Mouse (Mus musculus) adrenal gland, postnatal 10 days (tissue): Measurements from ENCODE around the gene Dop1a. TPM values are rescaled to one million over a fixed set of nuclear protein-coding genes. Genes with fewer than 3 reads are reported as not detected.

Experiments used
- DNase-seq: peaks from one replicate; pipeline ENCODE4 v3.0.0; 2021; ENCODE audit warnings: mixed read lengths
- total RNA-seq, 2 experiments: library from RNA; stranded (reverse); gene quantifications; 2 replicates each; pipeline ENCODE4 v1.2.3; 2021

The Dop1a gene
- total RNA-seq, 2 experiments from 2014 or later = 22.9 to 32.9 TPM

DNA sequence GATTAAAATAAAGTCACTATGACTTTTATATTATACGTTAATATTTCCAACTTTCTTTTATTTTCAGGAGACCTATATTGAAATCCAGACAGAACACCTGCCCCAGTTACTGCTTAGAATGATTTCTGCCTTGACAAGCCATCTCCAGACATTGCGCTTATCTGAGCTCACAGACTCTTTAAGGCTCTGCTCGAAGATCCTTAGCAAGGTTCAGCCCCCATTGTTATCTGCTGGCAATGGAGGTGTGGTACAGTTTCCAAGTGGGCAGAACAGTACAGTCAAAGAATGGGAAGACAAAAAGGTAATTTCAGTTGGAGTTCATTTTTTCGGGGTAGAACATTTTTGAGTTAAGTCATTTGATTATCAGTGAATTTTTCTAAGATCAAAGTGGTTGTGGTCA, 40.5 kb downstream of the Dop1a start:
- DNase-seq = no peak

DNA sequence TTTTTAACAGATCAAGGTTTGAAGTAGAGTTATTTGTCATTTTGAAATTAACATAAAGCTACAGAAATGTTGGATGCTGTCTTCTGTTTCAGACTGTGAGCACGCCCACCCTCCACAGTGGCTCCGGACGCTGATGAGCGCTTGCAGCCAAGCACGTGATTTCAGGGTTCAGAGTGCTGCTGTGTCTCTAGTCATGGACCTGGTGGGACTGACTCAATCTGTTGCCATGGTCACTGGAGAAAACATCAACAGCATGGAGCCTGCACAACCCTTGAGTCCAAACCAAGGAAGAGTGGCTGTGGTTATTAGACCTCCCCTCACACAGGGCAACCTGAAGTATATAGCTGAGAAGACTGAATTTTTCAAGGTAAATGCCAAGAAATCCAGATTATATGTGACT, 46.8 kb downstream of the Dop1a start:
- no peak for DNase-seq

DNA sequence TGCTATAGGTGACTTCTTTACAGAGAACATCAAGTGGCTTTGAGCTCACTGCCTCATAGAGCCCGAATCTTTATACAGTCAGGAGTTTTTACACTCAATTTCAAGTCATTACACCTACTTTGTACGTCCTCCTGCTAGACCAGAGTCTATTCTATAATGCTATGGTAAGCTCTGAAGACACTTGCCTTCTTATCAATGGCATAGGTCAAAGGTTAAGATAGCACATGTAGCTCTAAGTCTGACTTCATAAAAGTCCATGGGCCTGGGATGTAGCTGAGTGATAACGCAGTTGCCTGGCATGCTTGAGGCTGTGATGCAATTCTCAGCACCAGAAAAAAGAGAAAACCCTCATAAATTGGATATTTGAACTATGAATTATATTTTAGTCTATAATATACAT, 47.4 kb downstream of the Dop1a start:
- no peak for DNase-seq

- no peak for DNase-seq
Measured at GRCm38 (mm10) chr9:86514798-86515197, 47.8 kb downstream of the Dop1a start.

- DNase-seq = no peak
Measured at GRCm38 (mm10) chr9:86522335-86522734, 55.4 kb downstream of the Dop1a start.

DNA sequence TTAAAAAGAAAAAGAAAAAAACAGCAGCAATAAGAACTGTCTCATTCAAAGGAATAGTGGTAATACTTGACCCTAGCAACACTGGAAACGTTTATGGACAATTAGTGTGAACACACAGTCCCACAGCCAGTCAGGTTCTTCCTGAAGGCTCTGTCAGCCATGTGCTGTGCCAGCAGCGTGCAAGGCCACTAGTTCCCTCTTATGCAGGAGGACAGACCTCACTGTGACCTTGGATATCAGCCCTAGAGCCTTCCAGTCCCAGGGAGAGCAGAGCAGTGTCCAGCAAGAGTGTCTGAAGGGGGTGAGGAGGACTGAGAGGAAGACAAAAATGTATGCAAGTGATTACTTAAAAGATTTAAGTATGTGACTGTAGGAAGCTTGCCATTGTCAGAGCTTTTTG, 58.6 kb downstream of the Dop1a start:
- peak; percentile 54 for DNase-seq

DNA sequence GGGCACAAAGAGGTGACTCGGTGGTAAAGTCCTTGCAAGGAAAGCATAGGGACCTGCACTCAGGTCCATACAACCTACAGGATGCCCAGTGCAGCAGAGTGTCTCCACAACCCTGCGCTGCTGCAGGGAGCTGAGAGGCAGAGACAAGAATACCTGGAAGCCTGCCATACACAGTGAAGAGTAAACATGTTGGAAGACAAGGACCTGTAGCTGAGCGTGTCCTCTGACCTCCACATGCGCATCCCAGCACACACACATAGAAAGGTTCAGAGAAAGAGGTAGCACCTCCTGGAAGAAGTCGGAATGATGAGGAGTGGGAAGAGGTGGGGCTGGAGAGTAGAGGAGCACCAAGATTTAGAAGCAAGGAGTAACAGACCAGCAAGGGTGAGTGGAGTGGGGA, 67.1 kb downstream of the Dop1a start:
- DNase-seq = no peak

DNA sequence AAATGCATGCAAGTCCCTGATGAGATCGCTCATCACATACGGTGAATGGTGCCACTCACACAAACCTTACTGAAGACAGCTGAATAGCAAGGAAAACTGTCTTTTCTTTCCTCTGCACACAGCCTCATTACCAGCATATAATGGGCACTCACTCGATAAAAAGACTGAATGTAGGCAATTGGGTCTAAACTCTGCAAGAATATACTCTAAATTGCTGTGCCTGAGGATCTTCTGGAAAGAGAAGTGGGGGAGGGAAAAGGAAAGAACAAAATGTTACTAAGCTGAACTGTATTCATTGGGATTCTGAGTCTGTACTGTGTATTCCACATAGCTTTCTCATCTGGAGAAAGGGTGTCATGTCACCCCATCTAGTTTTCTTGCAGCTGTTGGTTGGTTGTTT, 76.5 kb downstream of the Dop1a start:
- no peak for DNase-seq

- DNase-seq = no peak
Measured at GRCm38 (mm10) chr9:86544559-86544958, 77.6 kb downstream of the Dop1a start.

GRCm38 (mm10) chr9:86549637-86550162, 82.7 kb downstream of the Dop1a start:
- no peak for DNase-seq

GRCm38 (mm10) chr9:86550717-86551116, 83.8 kb downstream of the Dop1a start:
- DNase-seq = no peak

DNA sequence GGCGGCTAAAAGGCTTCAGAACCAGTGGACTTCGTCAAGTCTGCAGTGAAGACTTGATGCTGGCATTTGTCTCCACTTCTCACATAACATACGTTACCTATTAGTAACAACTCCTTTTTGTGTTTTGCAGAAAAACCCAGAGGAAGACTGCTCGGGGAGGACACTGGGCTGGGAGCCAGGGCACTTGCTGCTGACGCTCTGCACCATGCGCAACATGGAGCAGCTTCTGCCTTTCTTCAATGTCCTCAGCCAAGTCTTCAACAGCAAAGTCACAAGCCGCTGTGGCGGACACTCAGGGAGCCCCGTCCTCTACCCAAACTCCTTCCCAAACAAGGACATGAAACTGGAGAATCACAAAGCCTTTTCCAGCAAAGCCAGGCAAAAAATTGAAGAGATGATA, 86.9 kb downstream of the Dop1a start:
- DNase-seq = no peak

GRCm38 (mm10) chr9:86554641-86555040, 87.7 kb downstream of the Dop1a start:
- no peak for DNase-seq

DNA sequence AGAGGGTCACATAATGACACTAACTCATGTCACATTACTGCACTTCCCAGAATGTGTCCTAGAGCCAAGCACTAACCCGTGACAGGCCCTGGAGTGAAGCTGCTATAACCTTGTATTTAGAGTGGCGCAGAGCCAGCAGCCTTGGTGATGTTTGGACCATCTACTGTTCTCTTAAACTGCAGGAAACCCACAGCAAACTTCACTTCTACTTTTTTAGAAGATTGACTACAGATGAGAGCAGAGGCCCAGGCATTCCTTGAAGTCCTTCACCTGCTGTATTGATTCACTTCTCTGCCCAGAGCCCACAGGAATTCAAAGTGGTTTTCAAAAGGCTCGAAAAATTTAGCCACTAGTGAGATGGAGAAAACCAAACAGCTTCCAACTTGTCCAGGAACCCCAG, 93.6 kb downstream of the Dop1a start:
- peak; percentile 75 for DNase-seq

DNA sequence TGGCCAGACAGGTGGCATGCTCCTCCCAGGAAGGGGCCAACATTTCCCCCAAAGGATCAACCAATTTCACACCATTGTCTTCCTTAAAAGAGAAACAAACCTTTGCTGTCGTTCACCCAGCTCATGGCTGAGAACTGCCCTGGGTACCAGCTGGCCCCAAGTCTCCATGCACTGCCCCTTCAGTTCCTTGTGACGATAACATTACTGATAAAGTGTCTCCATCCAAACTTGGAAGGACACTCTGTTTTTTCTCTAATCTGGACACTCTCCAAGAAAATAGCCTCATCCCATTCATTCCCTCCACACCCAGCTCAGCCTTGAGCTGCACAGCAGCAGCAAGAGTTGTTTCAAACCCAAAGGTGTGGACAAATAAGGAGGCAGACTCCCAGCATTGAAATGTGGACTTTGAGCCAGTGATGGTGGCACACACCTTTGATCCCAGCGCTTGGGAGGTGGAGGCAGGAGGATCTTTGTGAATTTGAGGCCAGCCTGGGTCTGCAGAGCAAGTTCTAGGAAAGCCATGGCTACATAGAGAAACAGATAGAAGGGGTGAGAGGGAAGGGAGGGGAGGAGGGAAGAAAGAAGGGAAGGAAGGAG, 102.5 kb downstream of the Dop1a start:
- no peak for DNase-seq

- DNase-seq = no peak
Measured at GRCm38 (mm10) chr9:86570261-86570890, 103.4 kb downstream of the Dop1a start.

- DNase-seq = no peak
Measured at GRCm38 (mm10) chr9:86570946-86571345, 104.0 kb downstream of the Dop1a start.

GRCm38 (mm10) chr9:86571540-86572135, 104.7 kb downstream of the Dop1a start, which contains the start of the genes Pgm3 and Rwdd2a:
Pgm3 (minus strand) TSS chr9:86571842.
Rwdd2a (plus strand) TSS chr9:86571991.
- DNase-seq = peak; percentile 99

DNA sequence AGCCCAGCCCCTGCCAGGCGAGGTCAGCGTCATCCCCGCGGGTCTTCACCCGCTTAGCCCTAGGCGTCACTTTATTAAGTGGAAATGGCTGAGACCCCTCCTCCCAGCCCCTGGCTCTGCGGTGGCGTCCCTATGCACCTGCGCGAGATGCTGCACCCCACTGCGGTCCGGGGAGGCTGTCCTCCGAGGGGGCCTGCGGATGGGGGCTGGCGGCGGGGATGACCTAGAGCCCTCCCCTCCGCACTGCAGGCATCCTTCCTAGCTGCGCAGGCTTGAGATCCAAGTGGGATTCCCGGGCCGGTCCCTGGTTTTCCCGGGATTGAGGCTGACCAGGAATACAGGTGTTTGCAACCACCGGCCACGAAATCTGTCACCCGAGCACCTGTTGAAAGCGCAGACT, 105.2 kb downstream of the Dop1a start:
- DNase-seq = no peak

DNA sequence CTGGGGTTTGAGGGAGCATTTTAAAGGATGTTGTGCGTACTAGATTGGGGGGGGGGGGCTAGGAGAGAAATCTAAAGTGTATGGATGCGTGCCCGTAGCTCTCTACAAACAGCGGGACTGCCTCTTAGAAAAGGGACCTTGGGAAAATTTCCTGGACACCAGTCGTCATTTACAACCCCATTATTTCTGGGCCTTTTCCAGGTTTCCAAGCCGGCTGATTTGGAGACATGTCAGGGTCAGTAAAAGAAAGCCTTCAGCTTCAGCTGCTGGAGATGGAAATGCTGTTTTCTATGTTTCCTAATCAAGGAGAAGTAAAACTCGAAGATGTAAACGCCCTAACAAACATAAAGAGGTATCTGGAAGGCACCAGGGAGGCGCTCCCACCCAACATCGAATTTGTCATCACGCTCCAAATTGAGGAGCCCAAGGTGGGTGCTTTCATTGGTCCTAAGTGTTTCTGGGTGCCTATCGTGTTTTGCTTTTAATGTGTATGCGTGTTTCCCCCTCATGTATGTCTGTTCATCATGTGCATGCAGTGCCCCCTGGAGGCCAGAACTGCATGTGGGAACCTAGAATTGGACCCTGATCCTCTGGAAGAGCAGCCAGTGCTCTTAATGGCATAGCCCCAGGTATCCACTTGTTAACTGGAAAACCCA, 105.8 kb downstream of the Dop1a start:
- DNase-seq = peak; percentile 86

- DNase-seq = no peak
Measured at GRCm38 (mm10) chr9:86573616-86574303, 106.8 kb downstream of the Dop1a start.

DNA sequence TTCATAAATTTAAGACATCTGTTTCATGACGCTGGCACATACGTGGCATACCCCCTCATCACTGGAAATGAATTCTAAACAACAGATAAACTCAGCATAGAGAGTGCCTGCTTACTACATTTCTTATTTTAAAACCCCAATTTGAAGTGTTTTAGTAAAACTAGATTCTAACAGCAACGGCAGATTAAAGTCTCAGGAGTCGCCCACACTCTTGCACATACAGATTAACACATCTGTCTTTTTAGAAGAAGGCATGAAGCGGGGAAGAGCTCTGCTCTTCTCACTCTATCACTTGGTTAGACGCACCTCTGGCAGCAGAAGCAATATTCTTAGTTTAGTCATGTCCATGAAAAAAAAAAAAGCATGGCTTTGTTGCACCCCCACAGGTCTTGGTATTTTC, 108.2 kb downstream of the Dop1a start:
- no peak for DNase-seq
